Mouse (Mus musculus) c-Kit-positive CD71-positive TER-119-negative erythroid progenitor cells, embryonic 14.5 days (primary cell): Measurements from ENCODE around the gene Flot1.
A peak's percentile ranks its signal among the peaks of the same experiment; 100 is the strongest.

Source experiments
- DNase-seq: peaks from one replicate; pipeline ENCODE4 v3.0.0-alpha.2; 2013; ENCODE audit warnings: low read depth

Gene Flot1

DNA sequence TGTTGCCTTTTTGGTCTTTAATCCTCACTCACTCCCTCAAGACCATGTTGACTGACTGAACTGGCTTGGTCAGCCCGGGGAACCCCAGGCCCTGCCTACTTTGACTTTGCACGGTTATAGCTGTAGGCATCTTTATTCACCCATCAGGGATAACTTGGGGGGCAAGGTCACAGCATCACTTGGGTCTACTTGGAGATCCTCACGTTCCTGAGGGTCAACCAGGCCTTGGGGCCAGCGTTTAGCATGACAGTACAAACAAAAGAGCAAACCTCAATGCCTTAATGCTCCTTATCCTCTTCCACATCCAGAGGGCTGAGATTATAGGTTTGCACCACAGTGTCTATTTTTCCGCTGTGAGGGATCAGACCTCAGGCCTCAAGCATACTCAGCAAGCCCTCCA is 10.7 kb upstream of the Flot1 start:
- no peak for DNase-seq

DNA sequence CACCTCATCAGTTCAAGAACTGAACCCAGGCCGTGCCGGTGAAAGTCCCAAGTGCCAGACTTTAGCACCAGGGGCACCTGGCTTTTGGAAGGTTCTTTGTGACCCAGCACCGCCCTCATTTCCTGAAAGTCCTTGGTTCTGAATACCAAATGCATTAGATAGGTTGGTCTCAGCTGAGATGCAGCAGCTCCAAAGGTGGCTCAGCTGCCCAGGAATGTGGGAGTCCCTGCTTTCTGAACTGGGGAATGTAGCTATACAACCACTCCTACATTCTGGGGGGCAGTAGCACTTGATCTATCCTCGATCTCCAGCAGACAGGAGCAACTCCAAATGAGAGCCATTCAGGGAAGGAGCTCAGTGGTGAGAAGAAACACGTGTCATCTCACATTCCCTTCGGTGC is 10.3 kb upstream of the Flot1 start:
- no peak for DNase-seq

DNA sequence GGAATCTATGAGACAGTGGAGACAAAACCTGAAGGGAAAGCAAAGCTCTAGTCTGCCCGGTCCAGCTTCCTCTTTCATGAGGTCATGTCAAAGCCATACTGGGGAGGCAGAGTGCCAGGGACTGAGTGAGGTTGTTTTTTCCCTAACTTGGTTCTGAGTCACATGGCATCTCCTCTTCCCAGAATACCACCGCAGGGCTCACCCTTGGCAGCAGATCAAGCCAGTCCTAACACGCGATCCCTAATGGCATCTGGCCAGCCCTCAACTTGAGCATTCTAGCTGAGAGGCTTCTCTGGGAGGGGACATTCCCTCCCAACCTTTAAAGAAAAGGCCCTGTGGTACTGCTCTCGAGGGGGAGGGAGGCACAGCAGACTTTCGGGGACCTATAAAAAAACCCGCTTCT is 9.8 kb upstream of the Flot1 start:
- no peak for DNase-seq

DNA sequence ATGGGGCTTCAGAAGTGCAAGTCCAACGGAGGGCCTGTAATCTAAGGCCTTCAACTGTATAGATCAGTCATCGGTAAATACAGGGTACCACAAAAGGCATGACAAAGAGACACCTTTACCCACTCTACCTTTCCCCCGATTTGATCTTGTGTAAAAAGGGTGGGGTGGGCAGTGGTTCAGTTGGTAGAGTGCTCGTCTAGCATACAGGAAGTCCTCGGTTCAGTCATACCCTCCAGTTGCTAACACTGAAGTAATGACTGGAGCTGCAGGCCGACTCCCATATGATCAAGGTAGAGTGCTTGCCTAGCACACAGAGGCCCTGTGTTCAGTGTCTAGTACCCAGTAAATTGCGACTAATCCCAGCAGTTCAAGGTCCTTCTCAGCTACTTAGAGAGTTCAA is 9.4 kb upstream of the Flot1 start:
- no peak for DNase-seq

DNA sequence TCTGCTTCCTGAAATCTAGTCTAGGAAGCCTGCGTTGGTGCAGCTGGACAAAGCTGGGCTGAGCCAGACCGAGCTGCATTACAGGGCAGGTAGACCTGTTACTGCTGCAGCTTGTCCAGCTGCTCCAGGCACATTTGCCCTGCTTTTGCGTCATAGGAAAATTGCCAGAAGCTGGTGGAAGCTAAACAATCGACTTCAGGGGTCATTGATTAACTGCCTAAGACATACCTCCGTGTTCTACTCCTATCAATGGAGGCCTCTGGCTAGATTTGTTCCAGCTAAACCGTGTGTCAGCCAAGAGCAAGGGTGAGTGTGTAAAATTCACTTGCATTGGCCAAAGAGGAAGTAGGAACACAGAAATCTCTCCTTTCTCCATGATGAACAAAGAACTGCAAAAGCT is 8.4 kb upstream of the Flot1 start:
- DNase-seq: no peak

DNA sequence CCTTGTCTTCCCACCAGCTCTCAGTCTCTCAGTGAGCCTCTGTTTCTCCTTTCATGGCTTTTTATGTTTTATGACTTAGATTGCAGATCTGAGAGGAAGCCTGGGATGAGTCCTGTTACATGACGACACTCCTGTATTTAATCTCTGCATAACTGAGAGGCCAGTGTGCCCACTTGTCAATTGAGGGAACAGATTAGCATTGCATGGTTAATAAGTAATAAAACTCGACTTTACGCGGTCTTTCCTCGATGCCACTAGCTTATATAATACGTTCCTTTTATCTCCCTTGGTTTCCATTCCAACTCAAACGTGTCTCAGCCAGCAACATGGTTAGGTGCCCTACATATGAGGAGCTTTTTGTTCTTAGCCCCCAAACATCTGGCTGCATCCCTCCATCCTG is 7.2 kb upstream of the Flot1 start:
- no peak for DNase-seq

DNA sequence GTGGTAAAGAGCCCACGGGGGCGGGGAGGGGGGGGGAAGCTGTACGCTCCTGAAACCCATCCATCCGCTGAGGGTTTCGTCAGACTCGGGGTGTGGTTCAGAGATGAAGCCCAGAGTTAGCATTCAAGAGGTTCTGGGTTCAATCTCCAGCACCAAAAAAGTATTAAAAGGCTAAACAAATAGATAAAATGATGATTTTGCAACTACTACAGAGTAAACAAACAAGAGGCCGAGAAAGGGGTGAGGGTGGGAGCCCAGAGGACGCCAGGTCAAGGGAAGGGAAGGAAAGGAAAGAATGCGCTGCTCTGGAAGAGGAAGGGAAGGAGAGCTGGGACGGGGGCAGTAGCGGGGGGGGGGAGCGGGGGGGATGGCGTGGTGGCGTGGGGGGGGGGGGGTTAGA is 6.3 kb upstream of the Flot1 start:
- DNase-seq: no peak

DNA sequence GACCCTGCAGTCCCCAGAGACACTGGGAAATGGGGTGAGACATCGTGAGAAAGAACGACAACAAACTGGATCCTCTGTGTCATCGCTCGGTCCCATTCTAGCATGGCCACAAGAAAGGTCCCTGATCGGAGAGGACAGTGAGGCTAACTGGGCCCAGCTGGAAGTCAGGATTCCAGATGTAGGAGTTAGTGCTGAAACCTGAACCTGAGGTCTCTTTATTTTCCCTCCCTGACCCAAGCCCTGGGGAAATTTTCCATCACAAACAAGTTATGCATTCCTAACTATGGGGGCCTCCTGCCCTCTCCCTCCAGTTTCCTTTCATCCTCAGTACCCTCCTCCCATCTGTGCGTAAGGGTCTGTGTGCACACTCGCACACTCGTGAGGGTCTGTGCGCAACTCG is 5.8 kb upstream of the Flot1 start:
- no peak for DNase-seq

DNA sequence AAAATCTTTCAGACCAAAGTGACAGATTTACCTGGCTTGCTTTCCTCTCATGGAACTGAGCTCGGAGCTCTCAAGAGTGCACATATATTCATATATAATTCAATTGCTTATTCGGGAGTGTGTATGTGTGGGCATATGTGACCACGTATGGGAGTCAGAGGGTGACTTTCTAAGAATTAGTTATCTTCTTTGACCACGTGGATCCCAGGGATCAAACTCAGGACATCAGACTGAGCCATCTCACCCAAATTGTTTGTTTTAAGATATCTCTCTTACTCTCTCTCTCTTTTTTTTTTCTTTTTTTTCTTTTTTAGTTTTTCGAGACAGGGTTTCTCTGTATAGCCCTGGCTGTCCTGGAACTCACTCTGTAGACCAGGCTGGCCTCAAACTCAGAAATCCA is 2.9 kb upstream of the Flot1 start:
- DNase-seq: no peak

DNA sequence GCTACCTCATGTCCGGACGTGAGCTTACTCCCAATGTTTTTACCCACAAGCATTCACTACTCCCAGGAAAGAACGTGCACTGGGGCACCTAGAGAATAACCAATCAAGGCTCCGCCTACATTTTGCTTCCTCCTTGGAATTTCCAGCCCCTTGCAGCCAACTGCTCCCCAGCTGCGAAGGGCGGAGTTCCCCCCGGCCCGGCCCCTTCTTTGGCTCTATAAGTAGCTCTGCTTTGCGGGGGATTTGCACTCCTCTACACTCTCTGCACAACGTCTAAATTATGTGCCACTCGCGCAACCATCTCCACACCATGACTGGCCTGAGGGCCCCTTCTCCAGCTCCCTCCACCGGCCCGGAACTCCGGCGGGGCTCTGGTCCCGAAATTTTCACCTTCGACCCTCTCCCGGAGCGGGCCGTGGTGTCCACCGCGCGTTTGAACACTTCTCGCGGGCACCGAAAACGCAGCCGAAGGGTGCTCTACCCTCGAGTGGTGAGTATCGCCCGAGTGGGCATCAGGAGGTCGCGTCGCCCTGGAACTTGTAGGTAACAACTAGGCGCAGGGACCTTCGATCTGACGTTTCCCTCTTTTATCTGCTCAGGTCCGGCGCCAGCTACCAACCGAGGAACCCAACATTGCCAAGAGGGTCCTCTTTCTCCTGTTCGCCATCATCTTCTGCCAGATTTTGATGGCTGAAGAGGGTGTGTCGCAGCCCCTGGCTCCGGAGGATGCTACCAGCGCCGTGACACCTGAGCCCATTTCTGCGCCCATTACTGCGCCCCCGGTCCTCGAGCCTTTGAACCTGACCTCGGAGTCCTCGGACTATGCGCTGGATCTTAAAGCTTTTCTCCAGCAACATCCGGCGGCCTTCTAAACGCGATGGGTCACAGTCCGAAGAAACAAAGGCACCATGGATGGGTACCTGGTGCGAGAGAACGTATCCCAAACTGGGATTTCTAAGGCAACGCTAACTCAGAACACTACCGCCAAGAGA is 1.3 kb upstream of the Flot1 start, which contains the start of gene Ier3:
Ier3 (plus strand) TSS at position 246 of the 992 bp plus-strand sequence.
- DNase-seq: no peak

DNA sequence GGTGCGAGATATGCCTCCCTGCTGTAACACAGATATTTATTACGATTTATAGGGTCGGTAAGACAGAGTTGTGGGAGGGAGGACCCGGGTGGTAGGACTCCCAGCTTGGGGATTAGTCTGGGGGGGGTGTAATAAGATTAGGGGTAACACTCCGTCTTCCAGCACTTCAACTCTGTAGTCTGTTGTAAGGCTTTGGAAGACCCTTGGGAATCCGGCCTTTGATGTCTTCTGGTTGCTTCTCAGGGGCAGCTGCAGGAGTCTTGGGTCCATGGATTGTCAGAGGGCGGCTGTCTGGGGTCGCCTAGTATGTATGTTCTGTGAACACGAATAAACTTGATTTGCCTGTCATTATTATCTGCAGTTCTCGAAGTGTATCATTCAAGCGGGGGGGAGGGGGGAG is 466 bp upstream of the Flot1 start:
- no peak for DNase-seq

DNA sequence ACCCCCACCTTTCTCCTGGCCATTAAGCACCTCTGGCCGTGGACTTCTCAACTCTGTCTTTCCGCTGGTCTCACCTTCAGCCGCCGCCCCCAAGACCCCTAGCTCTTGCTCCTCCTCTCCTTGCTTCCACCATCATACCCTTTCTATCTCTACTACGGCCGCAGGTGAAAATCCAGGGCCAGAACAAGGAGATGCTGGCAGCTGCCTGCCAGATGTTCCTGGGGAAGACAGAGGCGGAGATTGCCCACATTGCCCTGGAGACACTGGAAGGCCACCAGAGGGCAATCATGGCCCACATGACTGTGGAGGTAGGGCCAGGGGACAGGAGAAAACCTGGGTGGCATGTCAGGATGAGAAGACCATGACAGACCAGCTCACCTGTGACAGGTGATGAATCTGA is 1.4 kb downstream of the Flot1 start:
- DNase-seq: no peak

DNA sequence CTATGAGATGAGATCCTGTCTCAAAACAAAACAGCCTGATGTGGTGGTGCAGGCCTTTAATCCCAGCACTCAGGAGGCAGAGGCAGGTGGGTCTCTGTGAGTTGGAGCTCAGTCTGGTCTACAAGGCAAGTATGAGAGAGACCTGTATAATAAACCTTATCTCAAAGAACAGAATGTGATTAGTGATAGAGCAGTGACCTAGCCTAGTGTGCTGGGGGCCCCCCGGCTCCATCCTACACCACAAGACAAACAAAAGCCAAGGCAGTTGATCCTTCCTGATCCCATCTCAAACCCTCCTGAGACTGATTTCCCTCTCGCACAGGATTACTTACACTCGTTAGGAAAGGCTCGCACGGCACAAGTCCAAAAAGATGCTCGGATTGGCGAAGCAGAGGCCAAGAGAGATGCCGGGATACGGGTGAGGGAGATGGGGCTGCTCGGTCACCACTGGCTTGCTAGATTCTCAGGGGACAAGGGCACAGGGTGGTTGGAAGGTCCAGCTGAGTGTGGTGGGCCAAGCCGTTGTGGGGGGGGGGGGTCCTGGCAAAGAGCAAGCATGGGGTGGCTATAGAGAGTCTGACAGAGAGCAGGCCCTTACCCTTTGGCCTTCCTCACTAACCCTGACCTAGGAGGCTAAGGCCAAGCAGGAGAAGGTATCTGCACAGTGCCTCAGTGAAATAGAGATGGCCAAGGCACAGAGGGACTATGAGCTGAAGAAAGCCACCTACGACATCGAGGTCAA is 2.2 kb downstream of the Flot1 start:
- no peak for DNase-seq

DNA sequence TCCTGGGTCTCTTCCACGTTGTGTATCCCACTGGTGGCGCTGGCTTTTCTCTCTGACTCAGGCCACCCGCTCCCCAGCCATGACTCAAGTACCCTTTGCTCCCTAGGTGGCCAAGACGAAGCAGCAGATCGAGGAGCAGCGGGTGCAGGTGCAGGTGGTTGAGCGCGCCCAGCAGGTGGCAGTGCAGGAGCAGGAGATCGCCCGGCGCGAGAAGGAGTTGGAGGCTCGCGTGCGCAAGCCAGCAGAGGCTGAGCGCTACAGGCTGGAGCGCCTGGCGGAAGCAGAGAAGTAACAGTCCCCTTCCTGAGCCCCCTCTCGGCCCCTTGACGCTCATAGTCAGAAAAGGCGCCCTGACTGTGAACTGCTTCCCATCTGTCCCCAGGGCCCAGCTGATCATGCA is 6.7 kb downstream of the Flot1 start:
- no peak for DNase-seq

DNA sequence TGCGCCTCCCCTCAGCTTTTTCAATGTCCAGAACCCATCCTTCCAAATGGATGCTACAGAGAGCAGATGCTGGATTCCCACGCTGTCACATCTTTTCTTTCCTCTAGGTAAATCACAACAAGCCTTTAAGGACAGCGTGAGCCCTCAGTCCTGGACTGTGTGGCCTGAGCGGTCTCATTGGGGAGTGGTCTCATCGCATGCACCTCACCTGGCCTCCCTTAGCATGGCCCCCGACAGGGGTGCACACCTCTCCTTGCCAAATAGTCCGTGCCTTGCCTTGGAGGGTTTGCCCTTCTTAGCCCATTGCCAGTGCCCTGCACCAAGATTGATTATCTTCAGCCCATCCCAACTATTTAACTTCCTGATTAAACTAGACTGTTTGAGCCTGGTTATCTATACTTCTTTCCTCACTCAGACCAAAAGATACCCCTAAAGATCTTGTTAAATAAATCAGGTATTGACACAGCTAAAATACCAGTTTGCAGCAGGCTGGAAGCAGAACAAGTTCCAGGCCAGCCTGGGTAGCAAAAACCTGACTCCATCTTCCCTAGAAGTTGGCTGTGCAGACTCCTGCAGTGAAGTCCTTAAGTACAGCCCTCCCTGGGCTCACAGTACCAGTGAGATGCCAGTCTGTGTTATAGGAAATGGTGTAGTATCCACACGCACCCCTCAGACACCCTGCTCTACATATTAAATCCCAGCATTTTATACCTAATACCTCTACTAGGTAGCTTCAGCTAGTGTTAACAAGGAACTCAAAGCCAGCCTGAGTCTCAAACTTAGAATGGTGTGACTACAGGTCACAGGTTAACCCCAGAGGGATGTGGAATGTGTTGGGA is 9.6 kb downstream of the Flot1 start:
- no peak for DNase-seq

DNA sequence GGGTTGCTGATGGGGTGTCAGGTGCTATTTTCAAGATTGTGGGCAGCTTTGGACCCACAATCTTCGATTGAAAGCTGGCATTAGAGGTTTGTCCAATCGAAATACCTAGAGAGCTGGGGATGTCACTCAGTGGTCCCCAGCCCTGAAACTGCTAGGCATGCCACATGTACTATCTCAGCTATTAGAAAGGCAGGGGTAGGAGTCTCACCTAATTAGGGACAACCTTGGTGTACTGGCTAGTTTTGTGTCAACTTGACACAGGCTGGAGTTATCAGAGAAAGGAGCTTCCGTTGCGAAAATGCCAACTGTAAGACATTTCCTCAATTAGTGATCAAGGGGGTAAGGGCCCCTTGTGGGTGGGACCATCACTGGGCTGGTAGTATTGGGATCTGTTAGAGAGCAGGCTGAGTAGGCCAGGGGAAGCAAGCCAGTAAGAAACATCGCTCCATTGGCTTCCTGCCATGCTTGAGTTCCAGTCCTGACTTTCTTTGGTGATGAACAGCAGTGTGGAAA is 10.3 kb downstream of the Flot1 start:
- DNase-seq: no peak

DNA sequence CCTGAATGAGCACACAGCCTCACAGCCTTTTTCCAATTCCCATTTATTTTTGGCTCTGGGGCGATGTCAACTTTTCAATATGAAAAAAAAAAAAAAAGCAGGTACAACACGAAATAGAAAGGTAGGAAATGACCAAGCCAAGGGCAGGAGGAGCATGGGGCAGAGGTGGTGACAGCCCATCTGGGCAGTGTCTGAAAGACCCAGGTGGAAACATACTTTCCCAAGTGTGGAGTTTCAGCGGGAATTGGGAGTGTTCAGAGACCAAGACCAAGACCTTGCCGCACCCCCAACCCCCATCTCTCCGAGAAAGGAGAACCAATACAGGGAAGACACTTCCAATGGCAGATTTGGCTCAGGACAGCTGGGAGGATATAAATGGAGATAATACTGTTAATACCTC is 10.9 kb downstream of the Flot1 start:
- no peak for DNase-seq

DNA sequence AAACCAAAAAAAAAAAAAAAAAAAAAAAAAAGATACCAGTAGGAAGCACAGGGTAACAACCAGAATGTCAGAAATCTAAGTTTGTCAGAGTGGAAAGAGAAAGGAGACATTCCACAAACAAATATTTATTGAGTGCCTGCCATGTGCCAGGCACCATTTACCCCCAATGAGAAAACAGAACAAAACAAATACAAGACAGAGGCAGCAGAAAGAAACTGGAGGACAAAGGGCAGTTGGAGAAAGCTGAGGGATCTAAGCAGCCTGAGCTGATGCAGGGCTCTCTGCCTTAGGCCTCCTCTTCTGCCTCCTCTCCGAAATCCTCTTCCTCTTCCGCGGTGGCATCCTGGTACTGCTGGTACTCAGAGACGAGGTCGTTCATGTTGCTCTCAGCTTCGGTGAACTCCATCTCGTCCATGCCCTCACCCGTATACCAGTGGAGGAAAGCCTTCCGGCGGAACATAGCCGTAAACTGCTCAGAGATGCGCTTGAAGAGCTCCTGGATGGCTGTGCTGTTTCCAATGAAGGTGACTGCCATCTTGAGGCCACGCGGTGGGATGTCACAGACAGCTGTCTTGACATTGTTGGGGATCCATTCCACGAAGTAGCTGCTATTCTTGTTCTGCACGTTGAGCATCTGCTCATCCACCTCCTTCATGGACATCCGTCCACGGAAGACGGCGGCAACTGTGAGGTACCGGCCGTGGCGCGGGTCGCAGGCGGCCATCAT is 11.8 kb downstream of the Flot1 start:
- DNase-seq: no peak

DNA sequence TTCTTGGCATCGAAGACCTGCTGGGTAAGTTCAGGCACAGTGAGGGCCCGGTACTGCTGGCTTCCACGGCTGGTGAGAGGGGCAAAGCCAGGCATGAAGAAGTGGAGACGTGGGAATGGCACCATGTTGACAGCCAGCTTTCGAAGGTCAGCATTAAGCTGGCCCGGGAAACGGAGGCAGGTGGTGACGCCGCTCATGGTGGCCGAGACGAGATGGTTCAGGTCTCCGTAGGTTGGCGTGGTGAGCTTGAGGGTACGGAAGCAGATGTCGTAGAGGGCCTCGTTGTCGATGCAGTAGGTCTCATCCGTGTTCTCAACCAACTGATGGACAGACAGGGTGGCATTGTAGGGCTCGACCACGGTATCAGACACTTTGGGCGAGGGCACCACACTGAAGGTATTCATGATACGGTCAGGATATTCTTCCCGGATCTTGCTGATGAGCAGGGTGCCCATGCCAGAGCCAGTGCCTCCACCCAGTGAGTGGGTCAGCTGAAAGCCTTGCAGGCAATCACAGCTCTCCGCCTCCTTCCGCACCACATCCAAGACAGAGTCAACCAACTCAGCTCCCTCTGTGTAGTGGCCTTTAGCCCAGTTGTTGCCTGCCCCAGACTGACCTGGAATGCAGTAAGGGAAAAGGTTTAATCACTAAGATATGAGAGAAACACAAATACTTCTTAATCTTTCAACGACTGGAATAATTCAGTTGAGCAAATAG is 12.6 kb downstream of the Flot1 start:
- no peak for DNase-seq

DNA sequence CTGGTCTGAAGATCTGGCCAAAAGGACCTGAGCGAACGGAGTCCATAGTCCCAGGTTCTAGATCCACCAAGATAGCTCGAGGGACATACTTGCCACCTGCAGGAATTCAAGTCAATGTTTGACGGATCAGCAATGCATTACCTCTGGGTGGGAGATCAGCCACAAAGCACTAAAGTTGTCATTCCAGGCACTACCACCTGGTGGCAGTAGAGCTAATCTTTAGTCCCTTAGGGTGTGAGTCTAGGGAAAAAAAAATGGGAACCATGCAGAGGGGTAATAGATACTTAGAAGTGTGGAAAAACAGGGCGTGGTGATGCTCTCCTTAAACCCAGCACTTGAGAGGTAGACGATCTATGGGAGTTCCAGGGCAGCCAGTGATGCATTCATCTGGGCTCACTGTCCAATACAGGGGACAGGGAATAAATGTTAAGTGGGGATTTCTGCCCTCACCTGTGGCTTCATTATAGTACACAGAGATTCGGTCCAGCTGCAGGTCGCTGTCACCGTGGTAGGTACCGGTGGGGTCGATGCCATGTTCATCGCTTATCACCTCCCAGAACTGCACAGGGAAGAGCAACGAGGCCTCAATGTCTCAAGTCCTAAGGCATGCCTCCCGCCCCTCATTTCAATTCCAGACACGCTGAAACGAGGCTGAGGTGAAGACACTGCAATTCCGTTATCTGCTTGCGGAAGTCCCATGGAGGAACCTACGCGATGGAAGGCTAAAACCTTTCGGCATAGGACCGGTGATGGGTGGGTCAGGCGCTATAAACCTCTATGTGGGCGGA is 13.3 kb downstream of the Flot1 start:
- DNase-seq: peak; percentile 83
